Mouse (Mus musculus) spleen, adult 2 months (tissue): ENCODE data around the gene Gm973. TPM values are rescaled to one million over a fixed set of nuclear protein-coding genes. Genes with fewer than 3 reads are reported as not detected.
"Not testable (repeated sequence)": the region's sequence is repeated elsewhere in the genome, so short reads cannot be mapped to it uniquely, and the experiment has no call there.

Experiments
- DNase-seq, 2 experiments: peaks; one replicate each; pipeline versions ENCODE4 v3.0.0 to v3.0.0-alpha.2; 2012 to 2021; ENCODE audit warnings: low spot score in 2 of 2, low read depth in 1 of 2
- H3K27ac ChIP-seq: fragments of 200-500 bp; 2 replicates; pipeline ENCODE4 v1.5.1; 2012; ENCODE audit warnings: low read length, inconsistent platforms; ENCODE audit not compliant: insufficient read depth
- H3K27me3 ChIP-seq: fragments of 200-500 bp; 2 replicates; pipeline ENCODE4 v1.6.1; 2012; ENCODE audit warnings: mild to moderate bottlenecking, moderate library complexity, low read length, inconsistent platforms; ENCODE audit not compliant: control insufficient read depth, insufficient read depth
- H3K36me3 ChIP-seq: fragments of 200-500 bp; 2 replicates; pipeline ENCODE4 v1.6.1; 2012; ENCODE audit warnings: mild to moderate bottlenecking, low read length, inconsistent platforms; ENCODE audit not compliant: control insufficient read depth, insufficient read depth
- H3K4me1 ChIP-seq: fragments of 200-500 bp; 2 replicates; pipeline ENCODE4 v1.6.1; 2011; ENCODE audit warnings: inconsistent platforms; ENCODE audit not compliant: control insufficient read depth, insufficient read depth, insufficient read length
- H3K4me3 ChIP-seq: fragments of 200-500 bp; 2 replicates; pipeline ENCODE4 v1.5.1; 2011; ENCODE audit warnings: mild to moderate bottlenecking, inconsistent platforms; ENCODE audit not compliant: insufficient read depth, insufficient read length; ENCODE audit errors: extremely low read depth
- CTCF ChIP-seq: fragments of 200-500 bp; IDR thresholded peaks from 2 replicates; pipeline ENCODE4 v1.5.1; 2011; ENCODE audit warnings: mild to moderate bottlenecking, inconsistent platforms; ENCODE audit not compliant: insufficient read depth, insufficient read length, insufficient replicate concordance; ENCODE audit errors: extremely low read depth
- POLR2A ChIP-seq: fragments of 200-500 bp; IDR thresholded peaks from 2 replicates; pipeline ENCODE4 v1.6.1; 2011; ENCODE audit warnings: low read depth, low read length, inconsistent platforms
- WGBS: fragments of 180-500 bp; shearing (Covaris S2); methylation state at CpG from one replicate; pipeline ENCODE4 v1.1.7; 2018; 5-methylcytosine and 5-hydroxymethylcytosine counted together
- polyA plus RNA-seq: library from polyadenylated mRNA; depleted of rRNA; stranded (reverse); fragments of >200 nt; gene quantifications from 2 replicates; pipeline ENCODE4 v1.2.3, GENCODE M21; 2012

The Gm973 gene
- polyA plus RNA-seq, 1 experiment, result not detected

DNA sequence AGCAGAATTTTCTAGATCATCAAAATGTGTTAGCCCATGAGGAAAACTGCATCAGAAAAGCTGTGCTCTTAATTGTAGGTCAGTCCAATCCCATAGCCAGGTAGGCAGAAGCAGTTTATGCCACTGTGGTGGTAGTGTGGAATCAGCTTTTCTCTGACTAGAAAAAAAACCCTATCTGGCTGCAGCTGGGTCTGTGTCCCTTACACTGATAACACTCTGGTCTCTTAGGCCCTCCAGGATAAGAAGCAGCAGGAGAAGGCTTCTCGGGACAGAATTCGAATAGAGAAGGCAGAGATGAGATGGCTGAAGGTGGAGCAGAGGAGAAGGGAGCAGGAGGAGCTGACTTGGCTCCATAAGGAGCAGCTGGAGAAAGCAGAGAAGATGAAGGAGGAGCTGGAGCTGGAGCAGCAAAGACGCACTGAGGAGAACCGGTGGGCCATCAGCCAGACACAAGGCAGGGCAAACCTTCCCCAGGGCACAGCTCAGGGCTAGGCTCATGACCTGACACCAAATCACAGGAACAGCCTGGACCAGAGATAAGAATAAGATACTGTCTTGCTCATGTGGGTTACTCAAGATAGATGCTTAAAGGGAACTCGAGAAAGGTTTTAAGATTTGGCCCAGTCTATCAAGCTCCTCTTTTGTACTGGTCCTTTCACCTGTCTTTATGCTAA is 116.1 kb downstream of the Gm973 start:
- DNase-seq, result no peak
- no peaks in the 10 kb centered on the region for H3K27me3 ChIP-seq
- WGBS, result 79% methylated on average over 5 of the region's 5 CpGs

DNA sequence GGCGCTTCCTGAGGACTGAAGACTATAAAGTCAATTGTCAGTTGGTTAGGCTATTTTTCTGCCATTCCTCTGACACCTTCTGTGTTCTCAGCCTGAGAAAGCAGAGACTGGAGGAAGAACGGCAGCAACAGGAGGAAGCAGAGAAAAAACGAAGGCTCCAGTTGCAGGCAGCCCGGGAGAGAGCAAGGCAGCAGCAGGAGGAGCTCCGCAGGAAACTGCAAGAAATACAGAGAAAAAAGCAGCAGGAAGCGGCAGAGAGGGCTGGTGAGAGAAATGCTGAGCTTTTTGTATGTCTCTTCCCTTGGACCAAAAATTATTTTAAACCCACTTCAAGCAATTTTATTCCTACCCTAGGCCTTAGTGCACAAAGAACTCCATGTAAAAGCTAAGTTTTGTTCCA is 117.0 kb downstream of the Gm973 start:
- Histone ChIP-seq H3K36me3 (no peaks in the 10 kb centered on the region), H3K27ac (no peak overlapping the region), H3K4me3 (no peak overlapping the region), H3K27me3 (no peaks in the 10 kb centered on the region), H3K4me1 (peaks cover 2% of the 10 kb centered on the region; the same call in 1 of the 2 replicates)
- no peak for TF ChIP-seq CTCF
- TF ChIP-seq POLR2A, result no peak
- DNase-seq, result no peak
- 31% methylated on average over 6 of the region's 6 CpGs for WGBS

More for the DNA sequence above, 116.1 kb downstream of the Gm973 start:
- peaks cover 2% of the 10 kb centered on the region; the same call in 1 of the 2 replicates for H3K4me1 ChIP-seq
- no peak overlapping the region for H3K4me3 ChIP-seq
- H3K27ac ChIP-seq, result no peak overlapping the region
- TF ChIP-seq CTCF (no peak), POLR2A (no peak)
- no peaks in the 10 kb centered on the region for H3K36me3 ChIP-seq

DNA sequence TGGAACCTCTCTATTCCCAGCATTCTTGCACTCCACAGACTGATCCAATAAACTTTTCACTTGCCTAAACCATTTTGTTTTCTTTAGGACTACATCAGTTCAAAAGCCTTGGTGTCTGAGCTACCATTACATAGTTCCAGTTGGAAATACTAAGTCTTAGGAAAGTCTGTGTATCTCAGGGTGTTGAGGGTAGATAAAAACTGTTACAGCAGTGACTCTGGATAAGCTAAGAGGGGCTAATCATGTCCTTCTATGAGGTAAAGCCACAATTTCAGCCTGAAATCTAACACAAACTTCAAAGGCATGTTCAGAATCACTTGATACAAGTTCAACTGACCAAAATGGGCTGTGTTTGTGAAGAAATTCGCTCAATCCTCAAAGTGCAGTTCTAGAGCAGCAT is 120.3 kb downstream of the Gm973 start:
- Histone ChIP-seq H3K4me3 (no peak overlapping the region), H3K27ac (no peak overlapping the region), H3K4me1 (peaks cover 2% of the 10 kb centered on the region; the same call in 1 of the 2 replicates), H3K27me3 (no peaks in the 10 kb centered on the region), H3K36me3 (no peaks in the 10 kb centered on the region)
- 92% methylated on average over 1 of the region's 1 CpGs for WGBS
- TF ChIP-seq POLR2A (no peak), CTCF (no peak)
- DNase-seq, result no peak

DNA sequence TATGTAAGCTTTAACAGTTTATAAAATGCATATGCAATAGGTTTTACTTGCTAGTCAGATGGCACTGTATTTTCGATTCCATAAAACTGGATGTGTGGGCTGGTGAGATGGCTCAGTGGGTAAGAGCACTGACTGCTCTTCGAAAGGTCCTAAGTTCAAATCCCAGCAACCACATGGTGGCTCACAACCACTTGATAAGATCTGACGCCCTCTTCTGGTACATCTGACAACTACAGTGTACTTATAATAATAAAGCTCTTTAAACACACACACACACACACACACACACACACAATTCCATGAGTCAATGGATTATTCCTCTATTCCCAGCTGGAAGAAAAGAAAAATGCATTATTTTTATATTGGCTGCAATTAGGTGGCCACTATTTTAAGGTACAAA is 122.3 kb downstream of the Gm973 start:
- no peak overlapping the region for H3K27ac ChIP-seq
- no peaks in the 10 kb centered on the region for H3K4me1 ChIP-seq
- 89% methylated on average over 3 of the region's 3 CpGs for WGBS
- no peak for TF ChIP-seq POLR2A
- no peak for TF ChIP-seq CTCF
- H3K36me3 ChIP-seq, result peaks cover 4% of the 10 kb centered on the region
- H3K27me3 ChIP-seq, result no peaks in the 10 kb centered on the region
- no peak overlapping the region for H3K4me3 ChIP-seq
- DNase-seq, result no peak

GRCm38 (mm10) chr1:59642488-59642887 is 126.4 kb downstream of the Gm973 start:
- H3K4me3 ChIP-seq, result no peak overlapping the region
- DNase-seq, result no peak
- peaks cover 6% of the 10 kb centered on the region for H3K36me3 ChIP-seq
- WGBS, result 83% methylated on average over 1 of the region's 1 CpGs
- TF ChIP-seq CTCF (no peak), POLR2A (no peak)
- no peaks in the 10 kb centered on the region for H3K4me1 ChIP-seq
- H3K27me3 ChIP-seq, result no peaks in the 10 kb centered on the region
- H3K27ac ChIP-seq, result no peak overlapping the region

GRCm38 (mm10) chr1:59646502-59646901 is 130.4 kb downstream of the Gm973 start:
- not testable (repeated sequence) for H3K36me3 ChIP-seq, H3K27ac ChIP-seq, H3K4me1 ChIP-seq, H3K4me3 ChIP-seq, DNase-seq, H3K27me3 ChIP-seq
- 89% methylated on average over 2 of the region's 2 CpGs for WGBS

GRCm38 (mm10) chr1:59651201-59651819 is 135.2 kb downstream of the Gm973 start:
- H3K4me1 ChIP-seq, result no peaks in the 10 kb centered on the region
- no peak overlapping the region for H3K4me3 ChIP-seq
- 92% methylated on average over 3 of the region's 3 CpGs for WGBS
- TF ChIP-seq CTCF, result no peak
- TF ChIP-seq POLR2A, result no peak
- no peaks in the 10 kb centered on the region for H3K27me3 ChIP-seq
- no peak overlapping the region for H3K27ac ChIP-seq
- DNase-seq, result no peak
- H3K36me3 ChIP-seq, result peaks cover 17% of the 10 kb centered on the region
